Mouse (Mus musculus) splenic B cell, adult 2 months (primary cell): ENCODE results near the gene Fam221b.

Source experiments
- DNase-seq: peaks from one replicate; pipeline ENCODE4 v3.0.0-alpha.2; 2011; ENCODE audit warnings: low read depth, low spot score
- H3K27me3 ChIP-seq: 2 replicates; pipeline ENCODE4 v1.6.1; 2012; ENCODE audit warnings: mild to moderate bottlenecking, low read length, moderate library complexity, mixed read lengths; ENCODE audit not compliant: control insufficient read depth, poor library complexity, insufficient read depth, severe bottlenecking
- H3K36me3 ChIP-seq: 2 replicates; pipeline ENCODE4 v1.6.1; 2012; ENCODE audit warnings: mild to moderate bottlenecking, low read length, moderate library complexity, mixed read lengths; ENCODE audit not compliant: control insufficient read depth, poor library complexity, insufficient read depth, severe bottlenecking

Fam221b gene

GRCm38 (mm10) chr4:43612534-43612933 lies 56.4 kb downstream of the Fam221b start:
- Histone ChIP-seq H3K36me3 (no peaks in the 10 kb centered on the region), H3K27me3 (no peaks in the 10 kb centered on the region)
- no peak for DNase-seq
